Mouse (Mus musculus): ENCODE results near the gene Dld.

- TF ChIP-seq CTCF (IDR thresholded peaks at IDR 0.05; ENCODE audit: control insufficient read depth, insufficient read depth, insufficient read length) (no peak), MAX (IDR thresholded peaks at IDR 0.05) (no peak)
Observed at GRCm38 (mm10) chr12:31299676-31300197, 51.5 kb downstream of the Dld start.

All from C2C12 (cell line).